Comparison of ENCODE assay signal across 8 mouse cellular contexts in genomic region chr9:40806440-40807288, GRCm38 (mm10). TPM values are rescaled to one million over a fixed set of nuclear protein-coding genes. Genes with fewer than 3 reads are reported as not detected.
DNase-seq lines count a peak whose midpoint lies in the region; ATAC-seq and TF ChIP-seq lines count a peak whose summit lies in the region.

No protein-coding gene starts in this region.

- H3K27me3 ChIP-seq in forebrain, postnatal 0 days (ENCODE audit: insufficient read depth, low read length), result no peaks in the 10 kb centered on the region
- H3K27me3 ChIP-seq in kidney, embryonic 15.5 days, result no peaks in the 10 kb centered on the region
- no peaks in the 10 kb centered on the region for H3K27me3 ChIP-seq in midbrain, embryonic 11.5 days (ENCODE audit: control insufficient read depth, insufficient read depth, low read length)

- peaks cover 35% of the 10 kb centered on the region for H3K36me3 ChIP-seq in forebrain, postnatal 0 days (ENCODE audit: insufficient read depth)
- H3K36me3 ChIP-seq in kidney, embryonic 15.5 days, result peaks cover 50% of the 10 kb centered on the region
- H3K36me3 ChIP-seq in midbrain, embryonic 11.5 days (ENCODE audit: control insufficient read depth, insufficient read depth, low read length), result peaks cover 15% of the 10 kb centered on the region

- 0 out of 2 replicates have a peak, but pooled peaks cover 3% of the 10 kb centered on the region for H3K4me1 ChIP-seq in forebrain, postnatal 0 days (ENCODE audit: insufficient read depth)
- H3K4me1 ChIP-seq in kidney, embryonic 15.5 days, result peaks cover 46% of the 10 kb centered on the region
- H3K4me1 ChIP-seq in midbrain, embryonic 11.5 days (ENCODE audit: control insufficient read depth, insufficient read depth, low read length), result peaks cover 37% of the 10 kb centered on the region

- no peaks in the 10 kb centered on the region for H3K9me3 ChIP-seq in forebrain, postnatal 0 days (ENCODE audit: low read length)
- no peaks in the 10 kb centered on the region for H3K9me3 ChIP-seq in kidney, embryonic 15.5 days (replicated peaks)
- no peaks in the 10 kb centered on the region for H3K9me3 ChIP-seq in midbrain, embryonic 11.5 days (ENCODE audit: control insufficient read depth, low read length)

- 23% methylated on average over 5 of the region's 5 CpGs for WGBS in forebrain, postnatal 0 days
- 19% methylated on average over 5 of the region's 5 CpGs for WGBS in kidney, embryonic 15.5 days
- WGBS in midbrain, embryonic 11.5 days, result 33% methylated on average over 5 of the region's 5 CpGs

- H3K4me2 ChIP-seq in forebrain, postnatal 0 days (ENCODE audit: low read depth), result no peak overlapping the region
- H3K4me2 ChIP-seq in kidney, embryonic 15.5 days, result no peak overlapping the region
- no peak overlapping the region for H3K4me2 ChIP-seq in midbrain, embryonic 11.5 days

- TF ChIP-seq CTCF in forebrain, postnatal 0 days (IDR thresholded peaks at IDR 0.05; ENCODE audit: low read depth), result peak; percentile 66

- no peak overlapping the region for H3K9ac ChIP-seq in forebrain, postnatal 0 days
- H3K9ac ChIP-seq in kidney, embryonic 15.5 days, result no peak overlapping the region
- no peak overlapping the region for H3K9ac ChIP-seq in midbrain, embryonic 11.5 days (ENCODE audit: low read length)

- peak overlapping the region; percentile 51 for H3K27ac ChIP-seq in forebrain, postnatal 0 days (ENCODE audit: low read depth, low read length)
- peak overlapping the region; percentile 78 for H3K27ac ChIP-seq in kidney, embryonic 15.5 days
- peak overlapping the region; percentile 65 for H3K27ac ChIP-seq in midbrain, embryonic 11.5 days (ENCODE audit: low read depth, low read length)

- DNase-seq in thymus, postnatal 14 days, result peak; percentile 26
- DNase-seq in thymus, postnatal 4 days, result no peak
- DNase-seq in cerebellum, adult 11-12 months, result peak; percentile 54
- DNase-seq in forebrain, postnatal 0 days, result peak; percentile 81
- DNase-seq in midbrain, embryonic 11.5 days (ENCODE audit: low spot score, missing footprints), result peak; percentile 93
- DNase-seq in spleen, adult 12 weeks (ENCODE audit: low spot score), result no peak
- no peak for DNase-seq in frontal cortex, postnatal 36 days (ENCODE audit: low spot score in 2 of 2)

- peak; percentile 14 for ATAC-seq in forebrain, postnatal 0 days
- 0 out of 2 replicates have a peak, but pooled peaks have one; percentile 37 for ATAC-seq in kidney, embryonic 15.5 days (replicated peaks; ENCODE audit: low FRiP score)
- peak; percentile 26 for ATAC-seq in midbrain, embryonic 11.5 days (ENCODE audit: low FRiP score)

- H3K4me3 ChIP-seq in forebrain, postnatal 0 days (ENCODE audit: low read depth, low read length), result no peak overlapping the region
- H3K4me3 ChIP-seq in kidney, embryonic 15.5 days (replicated peaks), result no peak overlapping the region
- H3K4me3 ChIP-seq in midbrain, embryonic 11.5 days (ENCODE audit: low read depth, low read length), result no peak overlapping the region

RNA-seq across cellular contexts. Expression of gene Hspa8, which starts 5.9 kb away (rescaled TPM):
- 3,364 and 4,241 TPM in 2 replicates for total RNA-seq in forebrain, postnatal 0 days (2014; rRNA removed)
- polyA plus RNA-seq in forebrain, postnatal 0 days (2015; fragmentation: Nextera tagmentation; extraction: Ambion mirVana), result 2,287 and 2,372 TPM in 2 replicates
- polyA plus RNA-seq in kidney, embryonic 15.5 days (2015; fragmentation: Nextera tagmentation; extraction: Ambion mirVana), result 2,873 and 3,000 TPM in 2 replicates
- 3,704 and 3,886 TPM in 2 replicates for polyA plus RNA-seq in midbrain, embryonic 11.5 days (2014; fragmentation: Nextera tagmentation; extraction: Ambion mirVana)

Comparison
In these comparisons a context has a peak if more than half of its experiments do, and no peak if none do; other contexts are left out.
1. DNase-seq: peak in thymus, postnatal 14 days (single experiment), cerebellum, adult 11-12 months (single experiment), forebrain, postnatal 0 days (single experiment) and midbrain, embryonic 11.5 days (single experiment); none in thymus, postnatal 4 days (single experiment), spleen, adult 12 weeks (single experiment) and frontal cortex, postnatal 36 days (0 of 2).
2. Peak in every context shown above with its lines, with median percentiles within 50 percentile points of each other: ATAC-seq and H3K27ac ChIP-seq.